Mouse (Mus musculus): ENCODE data around the gene Myrip. TPM values are rescaled to one million over a fixed set of nuclear protein-coding genes. Genes with fewer than 3 reads are reported as not detected.
A peak's percentile ranks its signal among the peaks of the same experiment; 100 is the strongest.

Gene Myrip
- polyA plus RNA-seq, 1 experiment = 8.0 TPM

DNA sequence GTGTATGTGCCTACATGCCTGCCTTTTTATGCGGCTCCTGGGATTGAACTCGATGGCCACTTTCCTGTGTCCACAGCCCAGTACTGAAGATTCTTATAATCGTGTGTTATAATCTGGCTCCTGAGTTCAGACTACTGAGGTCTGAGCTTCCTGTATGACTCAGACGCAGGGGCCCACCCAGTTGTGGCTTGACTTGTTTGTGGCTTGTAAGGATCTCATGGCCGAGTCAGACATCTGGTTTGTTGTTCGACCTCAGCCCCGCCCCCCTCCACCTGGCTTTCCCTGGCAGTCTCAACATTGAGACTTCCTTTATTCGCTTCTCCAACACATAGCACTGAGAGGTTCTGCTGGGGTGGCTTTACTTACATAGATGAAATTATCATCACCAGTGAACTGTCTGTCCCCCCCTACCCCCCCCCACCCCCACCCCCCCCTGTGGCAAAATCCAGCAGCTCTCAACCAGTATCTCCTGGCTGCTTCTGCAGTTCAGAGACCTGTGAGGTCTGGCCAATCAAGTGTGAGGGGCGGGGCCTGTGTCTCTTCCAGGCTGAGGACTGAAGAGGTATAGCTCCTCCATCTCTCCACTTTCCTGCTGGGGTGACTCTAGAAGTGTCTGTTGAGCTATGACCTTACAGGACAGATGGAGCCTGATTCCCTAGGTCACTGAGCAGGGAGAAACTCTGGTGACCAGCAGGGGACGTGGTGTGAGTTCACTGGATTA, 38.8 kb downstream of the Myrip start:
- no peak for TF ChIP-seq CTCF (IDR thresholded peaks at IDR 0.05; ENCODE audit: borderline replicate concordance, extremely low read depth, insufficient read depth, insufficient read length)
- TF ChIP-seq POLR2A (IDR thresholded peaks at IDR 0.05; ENCODE audit: borderline replicate concordance, extremely low read depth, insufficient read depth, insufficient read length, poor library complexity, severe bottlenecking) = no peak
- no peak for DNase-seq (ENCODE audit: low read depth)

DNA sequence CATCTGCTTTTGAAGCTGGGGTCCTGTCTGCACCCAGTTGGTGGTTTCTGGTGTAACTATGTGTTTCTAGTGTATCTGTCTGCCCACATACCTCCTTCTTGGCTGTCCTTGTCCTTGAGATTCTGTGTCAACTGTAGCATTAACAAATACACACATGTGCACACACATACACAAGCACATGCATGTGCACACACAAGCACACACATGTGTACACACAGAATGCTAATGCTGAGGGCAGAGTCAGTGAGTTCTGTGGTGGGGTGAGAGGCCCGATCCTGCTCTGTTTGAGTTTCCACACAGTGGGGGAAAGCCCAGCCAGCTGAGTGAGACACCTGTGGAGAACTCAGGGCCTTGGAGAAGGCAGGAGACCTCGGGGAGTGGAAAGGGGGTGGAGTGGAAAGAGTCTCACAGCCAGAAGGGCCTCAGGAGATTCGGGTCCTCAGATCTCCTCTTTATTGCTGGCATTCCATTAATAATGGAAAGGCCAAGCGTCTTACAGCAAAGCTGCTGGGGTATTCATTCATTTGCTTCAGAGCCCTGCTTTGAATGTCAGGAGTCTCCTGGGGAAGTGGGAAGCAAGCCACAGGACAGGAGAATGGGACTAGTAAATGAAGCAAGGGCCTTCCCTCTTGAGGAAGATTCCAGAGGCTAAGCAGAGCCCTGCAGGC, 41.9 kb downstream of the Myrip start:
- TF ChIP-seq CTCF (IDR thresholded peaks at IDR 0.05; ENCODE audit: borderline replicate concordance, extremely low read depth, insufficient read depth, insufficient read length) (no peak), POLR2A (IDR thresholded peaks at IDR 0.05; ENCODE audit: borderline replicate concordance, extremely low read depth, insufficient read depth, insufficient read length, poor library complexity, severe bottlenecking) (no peak)
- peak; percentile 54 for DNase-seq (ENCODE audit: low read depth)

DNA sequence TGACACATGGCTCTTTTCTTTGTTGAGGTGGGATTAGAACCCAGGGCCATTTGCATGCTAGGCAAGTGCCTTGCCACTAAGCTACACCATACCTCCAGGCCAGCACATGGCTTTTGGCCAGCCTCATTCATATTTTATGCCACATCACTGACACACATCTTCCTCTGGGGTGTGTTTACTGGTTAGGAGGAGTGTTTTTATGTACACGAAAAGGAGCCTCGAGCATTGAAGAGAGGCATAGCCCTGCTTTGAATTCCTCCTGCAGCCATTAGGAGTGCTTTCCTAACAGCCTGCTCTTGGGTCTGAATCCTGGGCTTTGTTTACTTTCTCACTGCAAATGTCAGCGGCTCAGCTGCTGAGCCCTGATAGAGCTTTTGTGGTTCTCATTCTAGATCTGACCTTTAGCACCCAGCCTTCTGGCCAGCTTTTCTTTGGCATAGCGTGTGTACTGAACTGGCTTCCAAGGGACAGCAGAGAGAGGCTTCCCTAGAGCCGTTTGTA, 44.4 kb downstream of the Myrip start:
- DNase-seq (ENCODE audit: low read depth) = peak; percentile 68
- TF ChIP-seq POLR2A (IDR thresholded peaks at IDR 0.05; ENCODE audit: borderline replicate concordance, extremely low read depth, insufficient read depth, insufficient read length, poor library complexity, severe bottlenecking) = no peak
- no peak for TF ChIP-seq CTCF (IDR thresholded peaks at IDR 0.05; ENCODE audit: borderline replicate concordance, extremely low read depth, insufficient read depth, insufficient read length)

DNA sequence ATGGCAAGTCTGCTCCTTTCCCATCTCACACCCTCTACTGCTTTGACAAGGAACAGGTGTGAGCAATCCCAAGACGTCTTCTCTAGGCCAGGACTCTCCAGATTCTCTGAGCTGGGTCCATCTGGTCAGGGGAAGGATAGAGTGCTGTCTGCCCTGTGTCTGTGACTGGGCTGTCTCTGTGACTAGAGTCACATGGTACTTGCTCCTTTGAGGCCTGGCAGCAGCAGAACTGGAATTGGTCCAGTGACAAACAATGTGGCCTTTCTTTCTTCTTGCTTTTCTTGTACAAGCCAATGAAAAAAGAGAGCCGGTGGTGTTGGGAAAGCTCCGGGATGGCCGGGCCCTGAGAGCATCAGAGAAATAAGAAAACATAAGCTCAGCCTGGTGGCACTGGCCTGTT, 47.8 kb downstream of the Myrip start:
- TF ChIP-seq CTCF (IDR thresholded peaks at IDR 0.05; ENCODE audit: borderline replicate concordance, extremely low read depth, insufficient read depth, insufficient read length) = no peak
- TF ChIP-seq POLR2A (IDR thresholded peaks at IDR 0.05; ENCODE audit: borderline replicate concordance, extremely low read depth, insufficient read depth, insufficient read length, poor library complexity, severe bottlenecking) = no peak
- peak; percentile 90 for DNase-seq (ENCODE audit: low read depth)

DNA sequence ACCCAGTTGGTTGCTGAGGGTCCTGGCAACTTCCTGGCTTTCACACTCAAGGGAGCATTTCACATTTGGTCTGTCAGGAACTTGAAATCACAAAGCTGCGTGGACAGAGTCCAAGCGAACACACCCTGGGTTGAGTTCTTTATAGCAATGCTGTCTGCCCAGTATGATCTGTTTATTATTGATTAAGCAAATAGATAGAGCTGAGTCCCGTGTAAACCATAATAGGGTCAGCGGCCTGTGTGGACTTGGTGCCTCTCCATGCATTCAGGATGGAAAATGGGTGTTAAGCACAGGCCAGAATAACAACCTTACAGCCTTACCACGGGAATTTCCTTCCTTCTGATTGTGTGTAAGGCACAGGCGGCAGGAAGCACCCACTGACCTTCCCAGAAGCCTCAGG, 49.0 kb downstream of the Myrip start:
- no peak for DNase-seq (ENCODE audit: low read depth)
- TF ChIP-seq POLR2A (IDR thresholded peaks at IDR 0.05; ENCODE audit: borderline replicate concordance, extremely low read depth, insufficient read depth, insufficient read length, poor library complexity, severe bottlenecking) = no peak
- TF ChIP-seq CTCF (IDR thresholded peaks at IDR 0.05; ENCODE audit: borderline replicate concordance, extremely low read depth, insufficient read depth, insufficient read length) = no peak

DNA sequence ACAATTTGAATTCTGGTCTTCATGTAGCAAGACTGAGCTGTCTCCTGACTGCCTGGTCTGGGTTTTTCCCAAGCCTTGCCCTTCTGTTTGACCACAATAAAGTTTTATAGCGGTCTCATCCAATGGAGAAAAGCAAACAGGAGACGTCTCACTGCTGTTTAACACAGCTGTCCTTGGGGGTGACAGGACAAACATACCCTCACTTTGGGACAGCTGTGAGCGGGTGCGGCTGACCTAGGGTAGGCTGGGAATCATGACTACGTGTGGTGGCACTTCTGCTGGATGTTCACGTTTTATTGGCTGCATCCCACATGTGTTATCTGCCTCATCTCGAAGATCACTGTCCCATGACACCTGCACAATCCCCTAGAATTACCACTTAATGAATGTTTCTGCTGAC, 49.7 kb downstream of the Myrip start:
- DNase-seq (ENCODE audit: low read depth) = no peak
- TF ChIP-seq CTCF (IDR thresholded peaks at IDR 0.05; ENCODE audit: borderline replicate concordance, extremely low read depth, insufficient read depth, insufficient read length) (no peak), POLR2A (IDR thresholded peaks at IDR 0.05; ENCODE audit: borderline replicate concordance, extremely low read depth, insufficient read depth, insufficient read length, poor library complexity, severe bottlenecking) (no peak)

DNA sequence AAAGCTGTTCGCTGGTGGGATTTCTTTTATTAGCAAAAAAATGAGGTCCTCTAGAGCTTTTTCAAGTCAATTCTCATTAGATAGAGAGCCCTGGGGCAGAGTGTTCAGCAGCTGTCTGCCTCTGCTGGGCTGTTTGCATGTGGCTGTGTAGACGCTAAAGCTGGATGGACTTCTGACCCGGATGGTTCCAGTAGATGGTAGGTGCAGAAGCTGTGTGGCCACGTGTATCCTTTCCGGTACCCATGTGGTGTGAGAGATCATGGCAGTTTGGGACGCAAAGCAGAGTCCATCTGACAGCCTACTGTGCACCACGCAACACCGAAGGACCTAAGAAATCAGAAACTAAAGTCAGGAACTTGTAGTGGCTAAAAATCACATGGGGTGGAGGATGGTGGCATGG, 50.2 kb downstream of the Myrip start:
- DNase-seq (ENCODE audit: low read depth) = no peak
- TF ChIP-seq CTCF (IDR thresholded peaks at IDR 0.05; ENCODE audit: borderline replicate concordance, extremely low read depth, insufficient read depth, insufficient read length) (no peak), POLR2A (IDR thresholded peaks at IDR 0.05; ENCODE audit: borderline replicate concordance, extremely low read depth, insufficient read depth, insufficient read length, poor library complexity, severe bottlenecking) (no peak)

DNA sequence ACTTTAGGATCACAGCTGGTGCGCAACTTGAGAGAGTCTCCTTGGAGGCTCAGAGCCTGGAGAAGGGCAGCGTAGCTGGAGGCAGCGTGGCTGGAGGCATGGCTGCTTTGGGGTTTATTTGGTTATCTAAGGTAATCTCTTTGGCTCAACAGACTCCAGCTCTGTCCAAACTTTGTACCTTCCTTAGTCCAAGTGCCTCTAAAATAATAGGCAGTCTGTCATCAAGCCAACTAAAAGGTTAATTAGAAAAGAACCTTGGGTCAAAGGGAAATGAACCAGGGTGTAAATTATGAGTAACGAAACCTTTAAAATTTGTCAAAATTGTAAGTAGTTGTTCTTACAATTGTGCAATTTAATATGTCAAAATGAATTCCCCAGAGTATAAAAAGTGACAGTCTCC, 51.7 kb downstream of the Myrip start:
- no peak for DNase-seq (ENCODE audit: low read depth)
- no peak for TF ChIP-seq POLR2A (IDR thresholded peaks at IDR 0.05; ENCODE audit: borderline replicate concordance, extremely low read depth, insufficient read depth, insufficient read length, poor library complexity, severe bottlenecking)
- TF ChIP-seq CTCF (IDR thresholded peaks at IDR 0.05; ENCODE audit: borderline replicate concordance, extremely low read depth, insufficient read depth, insufficient read length) = no peak

DNA sequence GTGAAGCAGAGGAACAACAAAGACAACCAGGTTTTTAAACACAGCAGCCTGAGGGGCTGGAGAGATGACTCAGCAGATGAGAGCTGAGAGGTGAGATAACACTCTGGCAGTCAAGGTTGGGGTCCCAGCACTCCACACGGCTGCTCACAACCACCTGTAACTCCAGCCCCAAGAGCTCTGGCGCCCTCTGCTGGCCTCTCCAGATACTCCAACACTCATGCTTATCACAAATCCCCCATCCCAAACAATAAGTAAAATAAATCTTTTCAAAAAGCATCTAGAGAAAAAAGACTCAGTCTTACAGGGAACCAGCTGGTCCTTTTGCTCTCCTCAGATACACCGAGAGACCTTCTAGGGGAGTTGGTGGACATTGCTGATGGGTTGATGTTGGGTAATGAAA, 52.7 kb downstream of the Myrip start:
- peak; percentile 33; the same call in 1 of the 2 replicates for TF ChIP-seq CTCF (IDR thresholded peaks at IDR 0.05; ENCODE audit: borderline replicate concordance, extremely low read depth, insufficient read depth, insufficient read length)
- no peak for TF ChIP-seq POLR2A (IDR thresholded peaks at IDR 0.05; ENCODE audit: borderline replicate concordance, extremely low read depth, insufficient read depth, insufficient read length, poor library complexity, severe bottlenecking)
- no peak for DNase-seq (ENCODE audit: low read depth)

DNA sequence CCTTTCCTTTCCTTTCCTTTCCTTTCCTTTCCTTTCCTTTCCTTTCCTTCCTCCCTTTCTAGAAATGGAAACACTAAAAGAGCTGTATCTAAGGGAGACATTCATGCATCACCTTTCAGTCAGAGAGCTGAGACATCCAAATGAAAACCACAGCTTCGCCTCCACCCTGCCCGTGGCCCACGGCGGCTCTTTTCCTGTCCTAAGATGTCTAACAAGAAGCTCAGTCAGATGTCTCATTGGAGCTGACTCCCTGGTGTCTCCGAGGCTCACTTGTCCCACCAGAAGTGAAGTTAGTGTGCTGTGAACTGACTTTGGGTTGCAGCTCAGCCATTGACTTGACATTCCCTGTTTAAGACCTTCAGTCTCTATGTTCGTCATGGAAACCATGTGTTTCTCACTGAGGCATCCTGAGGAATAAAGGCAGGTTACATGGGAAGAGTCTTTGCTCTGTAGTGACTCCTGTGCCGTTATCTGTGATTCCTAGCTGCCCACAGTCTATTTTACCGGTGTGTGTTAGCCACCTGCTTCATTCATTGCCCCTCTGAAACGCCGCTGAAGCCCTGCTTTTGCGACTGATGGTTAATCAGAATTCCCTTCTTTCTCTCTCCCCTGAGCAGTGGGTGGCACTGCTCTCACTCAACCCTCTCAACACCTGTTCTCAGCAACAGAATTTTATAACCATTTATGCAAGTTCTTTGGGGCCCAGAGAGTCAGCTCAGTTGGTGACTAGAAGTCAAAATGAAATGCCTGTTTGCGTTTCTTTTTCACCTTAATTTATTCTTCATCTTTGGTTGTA, 53.4 kb downstream of the Myrip start:
- DNase-seq (ENCODE audit: low read depth) = no peak
- TF ChIP-seq POLR2A (IDR thresholded peaks at IDR 0.05; ENCODE audit: borderline replicate concordance, extremely low read depth, insufficient read depth, insufficient read length, poor library complexity, severe bottlenecking) (no peak), CTCF (IDR thresholded peaks at IDR 0.05; ENCODE audit: borderline replicate concordance, extremely low read depth, insufficient read depth, insufficient read length) (no peak)

DNA sequence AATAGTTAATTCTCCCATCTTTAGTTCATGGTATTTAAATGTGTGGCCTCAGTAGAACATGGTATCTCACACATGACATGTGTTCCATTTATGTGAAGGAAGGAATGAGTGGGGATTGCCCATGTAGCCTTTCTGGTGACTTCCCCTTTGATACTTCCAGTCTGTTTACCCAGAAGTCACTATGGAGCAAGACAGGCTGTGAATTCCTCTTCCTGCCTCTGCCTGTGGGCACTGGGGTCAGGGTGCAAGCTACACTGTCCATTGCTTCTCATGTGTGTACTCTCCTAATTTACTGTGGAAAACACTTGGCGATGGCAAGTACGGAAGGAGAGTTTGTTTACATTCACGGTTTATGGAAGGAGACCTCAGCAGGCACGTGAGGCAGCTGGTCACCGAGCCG, 55.2 kb downstream of the Myrip start:
- TF ChIP-seq POLR2A (IDR thresholded peaks at IDR 0.05; ENCODE audit: borderline replicate concordance, extremely low read depth, insufficient read depth, insufficient read length, poor library complexity, severe bottlenecking) (no peak), CTCF (IDR thresholded peaks at IDR 0.05; ENCODE audit: borderline replicate concordance, extremely low read depth, insufficient read depth, insufficient read length) (no peak)
- DNase-seq (ENCODE audit: low read depth) = no peak

Measured in brain, embryonic 14.5 days (tissue).